Mouse (Mus musculus): Measurements from ENCODE around the gene Gm9507.
"Not testable (repeated sequence)": the region's sequence is repeated elsewhere in the genome, so short reads cannot be mapped to it uniquely, and the experiment has no call there.

Gene Gm9507

DNA sequence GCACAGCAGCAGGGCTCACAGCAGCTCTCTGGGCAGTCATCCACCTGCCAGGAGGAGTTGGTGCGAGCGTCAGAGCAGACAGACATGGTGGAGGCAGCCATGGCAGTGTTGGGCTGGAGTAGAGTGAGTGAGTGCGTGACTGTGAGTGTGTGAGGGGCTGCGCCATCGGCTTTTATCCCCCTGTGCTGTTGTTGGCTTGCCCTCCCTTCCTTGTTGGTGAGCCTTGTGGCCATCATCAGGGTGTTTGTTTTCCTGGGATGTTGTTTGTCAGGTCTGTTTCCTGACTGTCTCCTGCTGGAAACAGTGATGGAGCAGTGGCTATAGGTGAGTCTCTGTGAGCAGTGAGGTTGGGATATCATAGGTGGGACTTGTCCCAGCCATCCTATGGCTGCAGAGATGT is at the start of gene Gm9507:
Gene Gm9507 (minus strand): TSS at position 101 of the 400 bp plus-strand sequence.
- DNase-seq (ENCODE audit: low read depth), result no peak

DNA sequence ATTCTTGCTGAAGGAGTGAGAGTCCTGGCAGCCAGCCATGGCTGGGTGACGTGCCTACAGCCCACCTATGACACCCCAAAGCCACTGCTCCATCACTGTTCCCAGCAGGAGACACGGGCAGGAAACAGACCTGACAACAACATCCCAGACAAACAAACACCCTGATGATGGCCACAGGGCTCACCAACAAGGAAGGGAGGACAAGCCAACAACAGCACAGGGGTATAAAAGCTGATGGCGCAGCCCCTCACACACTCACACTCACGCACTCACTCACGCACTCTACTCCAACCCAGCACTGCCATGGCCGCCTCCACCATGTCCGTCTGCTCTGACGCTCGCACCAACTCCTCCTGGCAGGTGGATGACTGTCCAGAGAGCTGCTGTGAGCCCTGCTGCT is 40.9 kb upstream of the Gm9507 start, which contains the start of gene Gm10318:
Gene Gm10318 (plus strand): TSS at position 301 of the 400 bp plus-strand sequence.
- DNase-seq (ENCODE audit: low read depth), result no peak

DNA sequence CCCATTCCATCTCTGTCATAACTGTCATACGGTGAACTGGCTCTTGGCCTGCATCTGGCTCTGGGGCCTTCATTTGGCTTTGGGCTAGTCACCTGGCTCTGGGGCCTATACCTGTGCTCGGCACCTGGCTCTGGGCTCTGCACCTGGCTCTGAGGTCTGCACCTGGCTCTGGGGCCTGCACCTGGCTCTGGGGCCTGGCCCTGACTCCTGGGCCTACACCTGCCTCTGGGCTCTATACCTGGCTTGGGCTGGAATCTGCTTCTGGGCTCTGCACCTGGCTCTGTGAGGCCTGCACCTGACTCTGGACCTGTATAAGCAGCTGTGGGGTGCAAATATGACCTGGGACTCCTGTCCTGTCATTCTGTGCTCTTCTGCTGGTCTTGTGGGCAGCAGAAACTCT is 35.9 kb upstream of the Gm9507 start:
- DNase-seq (ENCODE audit: low read depth), result no peak

DNA sequence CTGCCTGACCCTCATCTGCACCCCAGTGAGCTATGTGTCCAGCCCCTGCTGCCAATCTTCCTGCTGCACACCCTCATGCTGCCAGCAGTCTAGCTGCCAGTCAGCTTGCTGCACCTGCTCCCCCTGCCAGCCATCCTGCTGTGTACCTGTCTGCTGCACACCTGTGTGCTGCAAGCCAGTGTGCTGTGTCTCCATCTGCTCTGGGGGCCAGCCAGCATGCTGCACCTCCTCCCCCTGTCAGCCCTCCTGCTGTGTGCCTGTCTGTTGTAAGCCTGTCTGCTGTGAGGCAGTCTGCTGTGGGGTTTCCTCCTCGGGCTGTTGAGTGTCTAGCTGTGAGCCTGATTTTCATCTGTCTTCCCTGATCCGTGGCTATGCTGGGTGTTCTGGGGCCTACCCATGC is 35.3 kb upstream of the Gm9507 start:
- DNase-seq (ENCODE audit: low read depth), result no peak

DNA sequence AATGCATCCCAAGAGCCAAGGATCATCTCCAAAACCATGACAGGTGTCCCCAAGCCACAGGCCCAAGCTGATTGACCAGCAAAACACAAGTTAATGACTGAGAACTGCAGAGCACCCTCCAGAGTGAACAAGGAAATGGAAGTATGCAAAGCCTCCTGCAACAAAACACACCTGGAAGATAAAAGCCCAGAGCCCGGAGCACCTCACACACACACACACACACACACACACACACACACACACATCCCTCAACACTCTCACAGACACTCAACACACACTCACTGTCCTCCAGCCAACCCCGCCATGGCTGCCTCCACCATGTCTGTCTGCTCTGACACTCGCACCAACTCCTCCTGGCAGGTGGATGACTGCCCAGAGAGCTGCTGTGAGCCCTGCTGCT is 34.9 kb upstream of the Gm9507 start, which contains the start of gene Gm36176:
Gene Gm36176 (plus strand): TSS at position 301 of the 400 bp plus-strand sequence.
- no peak for DNase-seq (ENCODE audit: low read depth)

DNA sequence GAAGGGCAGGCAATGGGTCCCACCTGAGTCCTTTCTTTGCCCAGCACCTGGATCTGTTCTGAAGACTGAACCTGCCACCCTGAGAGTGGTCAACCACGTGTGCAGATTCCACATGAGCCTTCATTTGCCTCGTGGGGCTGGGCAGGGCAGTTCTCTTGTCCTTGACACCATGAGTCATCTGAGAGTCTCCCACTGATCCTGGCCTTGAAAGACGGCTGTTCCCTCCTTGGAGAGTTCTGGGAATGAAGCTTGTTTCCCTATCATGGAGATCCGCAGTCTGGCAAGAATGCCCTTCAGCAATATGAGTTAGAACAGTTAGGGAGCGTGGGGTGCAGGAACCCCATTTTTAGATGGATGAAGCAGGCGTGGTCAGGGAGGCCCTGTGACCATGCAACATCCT is 27.4 kb upstream of the Gm9507 start:
- DNase-seq (ENCODE audit: low read depth), result no peak

DNA sequence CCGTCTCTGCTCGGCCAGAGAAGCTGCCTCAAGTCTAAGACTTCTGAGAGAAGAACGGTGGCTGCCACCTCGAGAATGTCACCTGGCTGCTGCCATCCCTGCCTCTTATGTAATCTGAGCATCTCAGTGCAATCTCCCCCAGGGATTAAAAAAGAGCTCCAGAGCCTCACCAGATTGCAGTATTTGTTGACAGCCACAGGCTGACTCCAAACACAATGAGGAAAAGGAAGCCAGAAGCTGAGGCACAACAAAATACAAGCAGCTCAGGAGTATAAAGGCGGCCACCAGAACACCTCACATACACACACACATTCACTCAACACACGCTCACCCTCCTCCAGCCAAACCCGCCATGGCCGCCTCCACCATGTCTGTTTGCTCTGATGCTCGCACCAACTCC is 24.0 kb upstream of the Gm9507 start, which contains the start of gene Krtap10-10:
Gene Krtap10-10 (plus strand): TSS at position 301 of the 400 bp plus-strand sequence.
- no peak for DNase-seq (ENCODE audit: low read depth)

DNA sequence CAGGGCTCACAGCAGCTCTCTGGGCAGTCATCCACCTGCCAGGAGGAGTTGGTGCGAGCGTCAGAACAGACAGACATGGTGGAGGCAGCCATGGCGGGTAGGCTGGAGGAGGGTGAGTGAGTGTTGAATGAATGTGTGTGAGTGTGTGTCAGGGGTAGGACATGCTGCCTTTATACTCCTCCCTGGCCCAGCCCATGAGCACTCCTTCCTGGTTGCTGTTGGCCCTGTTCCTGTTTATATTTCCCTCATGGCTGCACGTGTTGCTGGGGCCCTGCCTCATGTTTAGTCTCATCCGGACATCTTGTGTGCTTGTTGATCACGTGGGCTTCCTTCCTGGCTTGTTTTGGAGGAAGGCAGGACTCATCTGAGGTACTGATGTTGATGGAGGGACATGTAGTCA is 15.3 kb upstream of the Gm9507 start, which contains the start of gene Krtap10-4:
Gene Krtap10-4 (minus strand): TSS at position 145 of the 400 bp plus-strand sequence.
- DNase-seq (ENCODE audit: low read depth), result no peak

DNA sequence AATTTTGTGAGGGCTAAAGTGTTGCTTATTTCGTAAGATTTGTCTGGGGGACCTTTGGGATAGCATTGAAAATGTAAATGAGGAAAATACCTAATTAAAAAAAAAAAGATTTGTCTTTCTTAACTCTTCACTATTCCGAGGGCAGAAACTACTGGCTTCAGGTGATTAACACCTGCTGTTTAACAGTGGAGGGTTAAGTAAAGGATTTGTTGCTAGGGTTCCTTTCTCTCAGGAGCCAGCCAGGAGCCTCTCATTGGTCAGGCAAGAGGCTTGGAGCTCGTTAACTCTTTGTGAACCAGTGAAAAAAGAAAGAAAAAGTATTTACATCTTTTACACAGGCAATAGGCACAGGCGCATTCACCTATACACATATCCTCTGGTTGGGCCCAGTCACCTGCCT is 7.6 kb upstream of the Gm9507 start:
- DNase-seq (ENCODE audit: low read depth), result no peak

DNA sequence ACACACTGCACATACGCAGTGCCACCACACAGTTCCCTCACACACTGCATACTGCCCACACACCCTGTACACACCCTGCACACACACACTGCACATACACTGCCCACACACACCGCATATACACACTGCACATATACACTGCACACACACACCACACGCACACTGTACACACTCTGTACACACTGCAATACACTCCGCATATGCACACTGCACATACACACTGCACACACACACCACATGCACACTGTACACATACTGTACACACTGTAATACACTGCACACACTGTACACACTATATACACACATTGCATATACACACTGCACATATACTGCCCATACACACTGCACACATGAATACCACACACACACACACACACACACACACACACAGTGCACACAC is 6.9 kb upstream of the Gm9507 start:
- DNase-seq (ENCODE audit: low read depth), result no peak

DNA sequence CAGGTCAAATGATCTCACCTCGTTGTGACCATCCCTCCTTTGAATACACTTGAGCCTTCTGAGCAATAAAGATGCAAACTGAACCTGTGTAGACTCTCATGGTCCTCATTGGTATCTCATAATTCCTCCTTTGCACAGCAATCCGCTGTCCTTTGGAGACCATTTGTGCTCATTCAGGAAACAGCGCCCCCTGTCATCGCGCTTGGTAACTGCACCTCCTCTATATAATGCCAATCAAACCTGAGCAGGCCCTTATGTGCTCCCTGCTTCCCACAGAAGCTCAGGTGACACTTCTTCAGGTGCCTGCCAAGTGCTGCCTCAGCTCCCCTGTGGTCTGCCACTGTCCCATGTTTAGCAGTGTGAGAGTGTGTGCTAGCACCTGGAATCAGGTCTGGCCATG is 3.9 kb upstream of the Gm9507 start:
- peak; percentile 20 for DNase-seq (ENCODE audit: low read depth)

DNA sequence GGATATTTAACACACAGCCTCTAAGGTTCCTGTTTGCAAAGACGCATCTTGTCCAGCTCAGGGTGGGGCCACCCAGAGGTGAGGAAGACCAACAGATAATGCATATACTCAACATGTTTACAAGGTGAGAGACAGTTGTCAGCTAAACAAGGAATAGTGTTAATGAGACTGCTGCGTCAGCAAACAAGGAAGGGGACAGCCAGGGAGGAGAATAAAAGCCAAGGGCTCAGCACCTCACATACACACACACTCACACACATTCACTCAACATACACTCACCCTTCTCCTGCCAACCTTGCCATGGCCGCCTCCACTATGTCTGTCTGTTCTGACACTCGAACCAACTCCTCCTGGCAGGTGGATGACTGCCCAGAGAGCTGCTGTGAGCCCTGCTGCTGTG is 2.7 kb upstream of the Gm9507 start, which contains the start of gene Gm2696:
Gene Gm2696 (plus strand): TSS at position 301 of the 400 bp plus-strand sequence.
- DNase-seq (ENCODE audit: low read depth), result no peak

DNA sequence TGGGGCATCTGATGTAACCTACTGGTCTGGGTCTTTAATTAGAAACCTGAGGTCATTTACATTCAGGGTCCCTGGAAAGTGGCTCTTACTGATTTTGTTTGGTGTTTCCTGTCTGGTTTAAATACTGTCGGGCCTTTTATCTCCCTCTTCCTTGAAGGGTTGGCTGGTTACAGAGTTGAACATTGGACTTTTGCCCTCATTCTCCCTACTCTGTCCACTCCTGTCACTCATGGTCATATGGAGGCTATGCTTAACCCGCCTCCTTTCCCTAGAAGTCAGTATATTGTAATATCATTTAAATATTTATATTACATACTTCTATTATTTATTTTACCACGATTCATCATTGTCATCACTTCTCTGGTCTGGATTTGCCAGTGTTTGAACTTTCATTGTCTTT is 7.5 kb downstream of the Gm9507 start:
- no peak for DNase-seq (ENCODE audit: low read depth)

DNA sequence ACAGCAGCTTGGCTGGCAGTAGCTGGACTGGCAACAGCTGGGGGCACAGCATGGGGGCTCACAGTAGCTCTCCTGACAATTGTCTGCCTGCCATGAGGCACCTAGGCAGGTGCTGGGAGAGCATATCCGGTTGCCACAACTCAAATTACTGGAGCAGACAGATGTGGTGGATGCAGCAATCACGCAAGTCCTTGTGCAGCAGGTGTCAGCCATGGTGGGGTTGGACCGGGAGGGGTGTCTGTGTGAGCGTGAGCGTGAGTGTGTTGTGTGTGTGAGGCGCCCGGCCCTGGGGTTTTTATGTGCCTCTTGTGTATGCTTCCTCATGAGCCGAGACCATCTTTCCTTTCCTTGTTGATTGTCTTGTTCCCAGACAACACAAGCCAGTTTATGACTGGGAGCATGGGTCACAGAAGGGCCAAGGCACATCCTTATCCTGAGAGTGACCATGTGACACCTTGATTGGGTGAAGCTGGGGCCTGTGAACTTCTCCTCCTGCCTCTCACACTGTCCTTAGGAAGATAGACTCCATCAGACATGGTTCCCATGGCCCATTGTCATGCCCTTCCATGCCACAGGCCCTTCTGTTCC is 12.6 kb downstream of the Gm9507 start, which contains the start of gene Gm19668:
Gene Gm19668 (minus strand): TSS at position 213 of the 588 bp plus-strand sequence.
- DNase-seq (ENCODE audit: low read depth), result no peak

DNA sequence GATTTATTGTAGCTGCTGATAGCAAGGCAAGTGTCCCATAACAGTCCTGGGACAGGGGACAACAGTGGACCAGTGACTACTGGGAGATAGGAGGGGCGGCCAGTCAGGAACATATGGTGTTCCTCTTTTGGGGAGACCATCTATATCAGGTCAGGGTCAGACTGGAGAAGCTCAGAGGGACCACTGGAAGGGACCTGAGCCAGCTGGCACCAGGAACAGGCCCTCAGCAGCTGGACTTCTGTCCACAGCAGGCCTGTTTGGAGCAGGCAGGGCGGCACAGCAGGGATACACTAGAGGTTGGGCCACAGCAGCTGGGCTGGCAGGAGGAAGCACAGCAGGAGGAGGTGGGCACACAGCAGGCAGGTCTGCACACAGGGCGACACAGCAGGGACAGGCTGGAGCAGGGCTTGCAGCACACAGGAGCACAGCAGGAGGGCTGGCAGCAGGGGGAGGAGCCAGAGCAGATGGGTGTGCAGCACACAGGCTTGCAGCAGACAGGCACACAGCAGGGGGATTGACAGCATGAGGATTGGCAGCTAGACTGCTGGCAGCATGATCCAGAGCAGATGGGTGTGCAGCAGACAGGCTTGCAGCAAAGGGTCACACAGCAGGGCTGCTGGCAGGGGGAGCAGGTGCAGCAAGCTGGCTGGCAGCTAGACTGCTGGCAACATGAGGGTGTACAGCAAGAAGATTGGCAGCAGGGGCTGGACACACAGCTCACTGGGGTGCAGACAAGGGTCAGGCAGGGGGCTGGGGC is 13.3 kb downstream of the Gm9507 start:
- DNase-seq (ENCODE audit: low read depth), result not testable (repeated sequence)

DNA sequence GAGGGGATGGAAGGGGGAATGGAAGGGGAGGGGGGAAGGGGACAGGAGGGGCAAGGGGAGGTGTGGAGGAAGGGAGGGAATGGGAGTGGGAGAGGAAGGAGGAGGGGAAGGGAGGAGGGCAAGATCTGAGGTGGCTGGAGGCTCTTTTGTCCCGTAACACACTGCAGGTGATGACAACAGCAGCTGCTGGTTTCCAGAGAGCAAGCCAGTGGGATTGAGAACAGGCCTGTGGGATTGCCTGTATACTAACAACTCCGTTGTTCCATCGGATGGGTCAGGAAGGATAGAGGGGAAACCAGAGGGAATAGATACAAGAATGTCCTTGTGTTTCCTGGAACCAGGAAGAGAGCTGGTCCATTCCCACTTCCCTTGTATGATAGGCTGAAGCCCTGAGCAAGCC is 14.0 kb downstream of the Gm9507 start:
- no peak for DNase-seq (ENCODE audit: low read depth)

DNA sequence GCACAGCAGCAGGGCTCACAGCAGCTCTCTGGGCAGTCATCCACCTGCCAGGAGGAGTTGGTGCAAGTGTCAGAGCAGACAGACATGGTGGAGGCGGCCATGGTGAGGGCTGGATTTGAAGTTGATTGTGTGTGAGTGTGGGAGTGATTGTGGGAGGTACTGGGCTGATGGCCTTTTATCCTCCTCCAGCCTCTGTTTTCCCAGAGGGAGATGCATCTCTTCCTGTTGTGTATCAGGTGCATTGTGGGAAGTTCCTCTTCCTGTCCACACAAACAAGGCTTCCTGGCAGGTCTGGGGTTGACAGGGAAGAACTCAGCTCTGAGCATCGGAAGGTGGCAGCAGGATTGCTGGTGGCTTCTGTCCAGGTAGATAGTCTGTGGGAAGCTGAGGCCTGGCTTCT is 16.7 kb downstream of the Gm9507 start, which contains the start of gene Gm9639:
Gene Gm9639 (minus strand): TSS at position 101 of the 400 bp plus-strand sequence.
- no peak for DNase-seq (ENCODE audit: low read depth)

DNA sequence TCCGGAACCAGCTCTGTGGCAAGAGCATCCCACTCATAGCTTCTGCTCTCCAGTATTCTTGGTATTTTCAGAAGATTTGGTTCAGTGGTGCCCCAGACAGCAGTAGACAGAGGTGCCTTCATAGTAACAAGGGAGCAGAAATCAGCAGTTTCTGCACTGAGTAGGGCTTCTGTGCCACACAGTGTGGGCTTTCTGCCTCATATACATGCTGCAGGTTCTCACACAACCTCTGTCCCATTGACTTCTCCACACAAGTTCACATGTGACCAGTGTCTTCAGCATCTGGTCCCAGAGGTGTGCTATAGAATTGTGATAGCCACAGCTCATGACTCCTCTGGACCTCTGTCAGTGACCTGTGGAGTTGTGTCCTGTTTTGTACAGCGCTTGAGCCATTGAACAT is 23.0 kb downstream of the Gm9507 start:
- DNase-seq (ENCODE audit: low read depth), result no peak

DNA sequence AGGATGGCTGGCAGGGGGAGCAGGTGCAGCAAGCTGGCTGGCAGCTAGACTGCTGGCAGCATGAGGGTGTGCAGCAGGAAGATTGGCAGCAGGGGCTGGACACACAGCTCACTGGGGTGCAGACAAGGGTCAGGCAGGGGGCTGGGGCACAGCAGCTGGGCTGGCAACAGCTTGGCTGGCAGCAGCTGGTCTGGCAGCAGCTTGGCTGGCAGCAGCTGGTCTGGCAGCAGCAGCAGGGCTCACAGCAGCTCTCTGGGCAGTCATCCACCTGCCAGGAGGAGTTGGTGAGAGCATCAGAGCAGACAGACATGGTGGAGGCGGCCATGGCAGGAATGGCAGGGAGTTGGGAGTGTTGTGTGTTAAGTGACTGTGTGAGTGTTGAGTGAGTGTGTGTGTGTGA is 23.8 kb downstream of the Gm9507 start, which contains the start of gene Gm7137:
Gene Gm7137 (minus strand): TSS at position 325 of the 400 bp plus-strand sequence.
- not testable (repeated sequence) for DNase-seq (ENCODE audit: low read depth)

DNA sequence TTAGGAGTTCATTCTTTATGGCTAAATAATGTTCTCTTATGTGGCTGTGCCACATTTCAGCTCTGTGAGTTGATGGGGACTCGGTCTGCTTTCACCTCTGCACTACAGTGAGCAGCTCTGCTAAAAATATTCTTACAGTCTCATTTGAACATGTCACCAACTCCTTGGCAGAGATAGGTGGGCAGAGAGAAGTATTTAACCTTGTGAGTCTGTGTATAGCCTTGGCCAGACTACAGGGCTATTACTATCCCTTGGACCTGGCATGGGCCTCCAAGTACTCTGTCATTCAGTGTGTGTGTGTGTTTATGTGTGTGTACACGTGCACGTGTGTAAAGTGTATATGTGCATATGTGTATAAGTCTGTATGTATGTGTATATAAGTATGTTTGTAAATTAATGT is 28.2 kb downstream of the Gm9507 start:
- not testable (repeated sequence) for DNase-seq (ENCODE audit: low read depth)

DNA sequence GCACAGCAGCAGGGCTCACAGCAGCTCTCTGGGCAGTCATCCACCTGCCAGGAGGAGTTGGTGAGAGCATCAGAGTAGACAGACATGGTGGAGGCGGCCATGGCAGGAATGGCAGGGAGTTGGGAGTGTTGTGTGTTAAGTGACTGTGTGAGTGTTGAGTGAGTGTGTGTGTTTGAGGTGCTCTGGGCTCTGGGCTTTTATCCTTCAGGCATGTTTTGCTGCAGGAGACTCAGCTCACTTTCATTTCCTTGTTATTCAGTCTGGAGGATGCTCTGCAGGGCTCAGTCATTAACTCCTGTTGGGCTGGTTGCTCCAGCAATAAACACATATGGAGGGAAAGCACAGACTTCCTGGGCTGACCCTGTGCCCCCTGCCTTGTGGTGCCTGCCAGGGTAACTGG is 29.2 kb downstream of the Gm9507 start, which contains the start of gene Gm3250:
Gene Gm3250 (minus strand): TSS at position 101 of the 400 bp plus-strand sequence.
- not testable (repeated sequence) for DNase-seq (ENCODE audit: low read depth)

DNA sequence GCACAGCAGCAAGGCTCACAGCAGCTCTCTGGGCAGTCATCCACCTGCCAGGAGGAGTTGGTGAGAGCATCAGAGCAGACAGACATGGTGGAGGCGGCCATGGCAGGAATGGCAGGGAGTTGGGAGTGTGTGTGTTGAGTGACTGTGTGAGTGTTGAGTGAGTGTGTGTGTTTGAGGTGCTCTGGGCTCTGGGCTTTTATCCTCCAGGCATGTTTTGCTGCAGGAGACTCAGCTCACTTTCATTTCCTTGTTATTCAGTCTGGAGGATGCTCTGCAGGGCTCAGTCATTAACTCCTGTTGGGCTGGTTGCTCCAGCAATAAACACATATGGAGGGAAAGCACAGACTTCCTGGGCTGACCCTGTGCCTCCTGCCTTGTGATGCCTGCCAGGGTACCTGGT is 34.8 kb downstream of the Gm9507 start, which contains the start of gene Gm7138:
Gene Gm7138 (minus strand): TSS at position 101 of the 400 bp plus-strand sequence.
- not testable (repeated sequence) for DNase-seq (ENCODE audit: low read depth)

DNA sequence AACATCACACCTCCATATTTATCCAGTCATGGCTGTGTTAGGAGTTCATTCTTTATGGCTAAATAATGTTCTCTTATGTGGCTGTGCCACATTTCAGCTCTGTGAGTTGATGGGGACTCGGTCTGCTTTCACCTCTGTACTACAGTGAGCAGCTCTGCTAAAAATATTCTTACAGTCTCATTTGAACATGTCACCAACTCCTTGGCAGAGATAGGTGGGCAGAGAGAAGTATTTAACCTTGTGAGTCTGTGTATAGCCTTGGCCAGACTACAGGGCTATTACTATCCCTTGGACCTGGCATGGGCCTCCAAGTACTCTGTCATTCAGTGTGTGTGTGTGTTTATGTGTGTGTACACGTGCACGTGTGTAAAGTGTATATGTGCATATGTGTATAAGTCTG is 39.5 kb downstream of the Gm9507 start:
- not testable (repeated sequence) for DNase-seq (ENCODE audit: low read depth)
